8 mouse cellular contexts compared by ENCODE assay signal in genomic region chr15:86182646-86183045, GRCm38 (mm10). TPM values are rescaled to one million over a fixed set of nuclear protein-coding genes. Genes with fewer than 3 reads are reported as not detected.
A peak's percentile ranks its signal among the peaks of the same experiment; 100 is the strongest.
DNase-seq lines count a peak whose midpoint lies in the region; TF ChIP-seq lines count a peak whose summit lies in the region.
"Had no signal": no experiment of that assay in that cellular context is flagged by ENCODE, and none has a peak within 500 bp of the region (broad histone marks: within the 10 kb centered on the region; RNA-seq: fewer than 3 reads in every experiment).

No protein-coding gene starts in this region.

- no peaks in the 10 kb centered on the region for H3K79me2 ChIP-seq in liver, adult 2 months (ENCODE audit: control insufficient read depth, insufficient read depth, low read length)

- H3K4me3 ChIP-seq in liver, adult 2 months (ENCODE audit: insufficient read depth, low read depth, low read length), result no peak overlapping the region
- H3K4me3 ChIP-seq in lung, adult 2 months (replicated peaks; ENCODE audit: extremely low read depth, low read depth, low read length), result no peak overlapping the region
- H3K4me3 ChIP-seq: embryonic facial prominence, embryonic 15.5 days had no signal

- TF ChIP-seq POLR2A in liver, adult 2 months (IDR thresholded peaks at IDR 0.05; ENCODE audit: extremely low read depth, insufficient read depth, low read length), result no peak
- no peak for TF ChIP-seq POLR2A in lung, adult 2 months (IDR thresholded peaks at IDR 0.05; ENCODE audit: borderline replicate concordance, extremely low read depth, low read depth, low read length)

- 14% methylated on average over 13 of the region's 13 CpGs for WGBS in liver, adult 2 months
- WGBS in lung, adult 2 months, result 10% methylated on average over 13 of the region's 13 CpGs

- no peak for TF ChIP-seq CTCF in liver, adult 2 months (IDR thresholded peaks at IDR 0.05; ENCODE audit: low read depth, low read length)
- no peak for TF ChIP-seq CTCF in lung, adult 2 months (IDR thresholded peaks at IDR 0.05; ENCODE audit: insufficient read depth, low read length)

- H3K4me1 ChIP-seq in liver, adult 2 months (ENCODE audit: control insufficient read depth, insufficient read depth, low read length), result 0 out of 2 replicates have a peak, but pooled peaks cover 2% of the 10 kb centered on the region
- H3K4me1 ChIP-seq in lung, adult 2 months (ENCODE audit: control insufficient read depth, insufficient read depth, low read length), result peaks cover 24% of the 10 kb centered on the region

- intact Hi-C loops in heart, postnatal 36 days (cut with DNase I), result no loop called here

- 0 out of 2 replicates have a peak overlapping the region, but pooled peaks have one; percentile 46 for H3K9ac ChIP-seq in liver, adult 2 months (ENCODE audit: low read depth, low read length)
- H3K9ac ChIP-seq: embryonic facial prominence, embryonic 15.5 days had no signal

- H3K36me3 ChIP-seq in liver, adult 2 months (ENCODE audit: control insufficient read depth, insufficient read depth, low read length), result no peaks in the 10 kb centered on the region
- H3K36me3 ChIP-seq: embryonic facial prominence, embryonic 15.5 days had no signal

- peak overlapping the region; percentile 37 for H3K27ac ChIP-seq in liver, adult 2 months (replicated peaks; ENCODE audit: insufficient read depth, low read depth, low read length)

- H3K27me3 ChIP-seq in liver, adult 2 months (ENCODE audit: control insufficient read depth, insufficient read depth, low read length), result peaks cover 4% of the 10 kb centered on the region; the same call in 1 of the 2 replicates
- H3K27me3 ChIP-seq: embryonic facial prominence, embryonic 15.5 days had no signal

- DNase-seq in liver, adult 2 months (ENCODE audit: extremely low read depth, low read depth, low spot score), result no peak
- no peak for DNase-seq in liver
- DNase-seq in cerebellum, postnatal 25 days, result peak; percentile 56
- peak; percentile 74 to 82 for DNase-seq in heart, postnatal 36 days
- peak; percentile 62 for DNase-seq in lung, adult 2 months
- peak; percentile 63 for DNase-seq in spleen, adult 12 weeks (ENCODE audit: low spot score)
- no peak for DNase-seq in urinary bladder, adult 2 months (ENCODE audit: low spot score)

RNA-seq across cellular contexts. Expression of gene Cerk, which starts 3.3 kb away (rescaled TPM):
- 3.0 and 3.7 TPM in 2 replicates for total RNA-seq in liver, adult 2 months (2014; rRNA removed)
- 2.6 and 2.7 TPM in 2 replicates for polyA plus RNA-seq in liver, adult 2 months (2012; rRNA removed)
- total RNA-seq in heart, postnatal 36 days (2021), result 10 to 100 TPM; 28.0 to 28.1 TPM
- polyA plus RNA-seq in lung, adult 2 months (2012; rRNA removed), result 38.2 and 40.8 TPM in 2 replicates
- polyA plus RNA-seq in urinary bladder, adult 2 months (2012; rRNA removed), result 10.9 and 12.1 TPM in 2 replicates

RNA-seq across cellular contexts. Expression of gene Tbc1d22a, which starts 31.6 kb away (rescaled TPM):
- 9.6 and 13.2 TPM in 2 replicates for total RNA-seq in liver, adult 2 months (2014; rRNA removed)
- 14.1 and 14.3 TPM in 2 replicates for polyA plus RNA-seq in liver, adult 2 months (2012; rRNA removed)
- 10 to 100 TPM; 21.7 to 28.6 TPM for total RNA-seq in heart, postnatal 36 days (2021)
- 31.9 and 34.7 TPM in 2 replicates for polyA plus RNA-seq in lung, adult 2 months (2012; rRNA removed)
- 19.0 and 21.0 TPM in 2 replicates for polyA plus RNA-seq in urinary bladder, adult 2 months (2012; rRNA removed)

Comparison
In these comparisons a context has a peak if more than half of its experiments do, and no peak if none do; other contexts are left out.
1. DNase-seq: peak in cerebellum, postnatal 25 days (2 of 2), heart, postnatal 36 days (2 of 2), lung, adult 2 months (single experiment) and spleen, adult 12 weeks (single experiment); none in liver, adult 2 months (single experiment), liver (single experiment) and urinary bladder, adult 2 months (single experiment).